Mouse (Mus musculus) intestine, postnatal 0 days (tissue): Measurements from ENCODE around the gene Bcl2l13. TPM values are rescaled to one million over a fixed set of nuclear protein-coding genes. Genes with fewer than 3 reads are reported as not detected.

ENCODE experiments used
- ATAC-seq: fragments of 200-750 bp; cut with Nextera tagmentation; 2 replicates; pipeline ENCODE4 v1.8.0; 2017; ENCODE audit warnings: mild to moderate bottlenecking, moderate TSS enrichment, moderate library complexity
- H3K27ac ChIP-seq: fragments of 300-500 bp; sonication (generic); 2 replicates; pipeline ENCODE4 v1.5.1; 2014; ENCODE audit warnings: mild to moderate bottlenecking, low read depth, low read length, moderate library complexity
- H3K27me3 ChIP-seq: fragments of 300-500 bp; sonication (generic); replicated peaks from 2 replicates; pipeline ENCODE4 v1.6.1; 2014; ENCODE audit warnings: low read length, mixed read lengths; ENCODE audit not compliant: control insufficient read depth, insufficient read depth
- H3K36me3 ChIP-seq: fragments of 300-500 bp; sonication (generic); 2 replicates; pipeline ENCODE4 v1.6.1; 2014; ENCODE audit warnings: mild to moderate bottlenecking, moderate library complexity; ENCODE audit not compliant: control insufficient read depth, insufficient read depth
- H3K4me1 ChIP-seq: fragments of 300-500 bp; sonication (generic); replicated peaks from 2 replicates; pipeline ENCODE4 v1.6.1; 2014; ENCODE audit warnings: antibody characterized with exemption, low read length, mixed read lengths; ENCODE audit not compliant: control insufficient read depth, insufficient read depth
- H3K4me2 ChIP-seq: fragments of 300-500 bp; sonication (generic); replicated peaks from 2 replicates; pipeline ENCODE4 v1.6.1; 2014; ENCODE audit warnings: low read depth, mild to moderate bottlenecking, moderate library complexity
- H3K4me3 ChIP-seq: fragments of 300-500 bp; sonication (generic); 2 replicates; pipeline ENCODE4 v1.5.1; 2014; ENCODE audit warnings: low read depth, low read length
- H3K9ac ChIP-seq: fragments of 300-500 bp; sonication (generic); 2 replicates; pipeline ENCODE4 v1.6.1; 2014; ENCODE audit warnings: mild to moderate bottlenecking, low read depth, low read length
- H3K9me3 ChIP-seq: fragments of 300-500 bp; sonication (generic); 2 replicates; pipeline ENCODE4 v1.6.1; 2016; ENCODE audit warnings: mixed run types; ENCODE audit not compliant: control insufficient read depth
- CTCF ChIP-seq: sonication (generic); IDR thresholded peaks from 2 replicates; pipeline ENCODE4 v1.5.1; 2016; ENCODE audit warnings: low read depth, mild to moderate bottlenecking, control low read depth, antibody characterized with exemption, moderate library complexity
- WGBS: fragments of 180-500 bp; shearing (Covaris S2); extraction: QIAGEN DNeasy Blood & Tissue Kit; methylation state at CpG from one replicate; pipeline ENCODE4 v1.1.7; 2014; 5-methylcytosine and 5-hydroxymethylcytosine counted together
- microRNA-seq: library from miRNA; unstranded; fragments of <30 nt; microRNA quantifications from one replicate; pipeline ENCODE4, GENCODE M21; 2016
- polyA plus RNA-seq: library from polyadenylated mRNA; unstranded; fragments of >200 nt; fragmentation: Nextera tagmentation; extraction: Ambion mirVana; gene quantifications from 2 replicates; pipeline ENCODE4 v1.2.1, GENCODE M21; 2015

Gene Bcl2l13
- polyA plus RNA-seq, 1 experiment from 2014 or later = 9.9 TPM

GRCm38 (mm10) chr6:120941575-120941974 is 105.6 kb downstream of the Bcl2l13 start:
- Histone ChIP-seq H3K4me1 (no peaks in the 10 kb centered on the region), H3K27me3 (no peaks in the 10 kb centered on the region), H3K9me3 (no peaks in the 10 kb centered on the region), H3K4me3 (no peak overlapping the region), H3K36me3 (peaks cover 7% of the 10 kb centered on the region; the same call in 1 of the 2 replicates), H3K9ac (no peak overlapping the region), H3K4me2 (no peak overlapping the region), H3K27ac (no peak overlapping the region)
- ATAC-seq = no peak
- no peak for TF ChIP-seq CTCF
- 92% methylated on average over 13 of the region's 13 CpGs for WGBS

Small RNA genes within 50 kb of the gene (microRNA-seq; reads per million reads assigned to microRNA genes)
- gene Gm25193 = not detected

Other genes with a start within 250 kb of the Bcl2l13 start
- 0.13 and 0.26 TPM in 2 replicates for gene Cecr2, start 169.8 kb upstream of the Bcl2l13 start, polyA plus RNA-seq
- not detected in 2 replicates for gene Slc25a18, start 62.6 kb upstream of the Bcl2l13 start, polyA plus RNA-seq
- 297 and 300 TPM in 2 replicates for gene Atp6v1e1, start 13.4 kb upstream of the Bcl2l13 start, polyA plus RNA-seq
- gene Bid, start 80.6 kb downstream of the Bcl2l13 start, polyA plus RNA-seq = 24.8 and 28.6 TPM in 2 replicates